ENCODE assay signal across 8 mouse cellular contexts in genomic region chr6:126646381-126646780, GRCm38 (mm10). TPM values are rescaled to one million over a fixed set of nuclear protein-coding genes. Genes with fewer than 3 reads are reported as not detected.
DNase-seq lines count a peak whose midpoint lies in the region; ATAC-seq lines count a peak whose summit lies in the region.

Kcna1 (minus strand) TSS chr6:126646384.

- no peak for DNase-seq in layer of hippocampus, adult 8-10 months (ENCODE audit: low spot score in 2 of 2)
- DNase-seq in layer of hippocampus, adult 9-11 months: no peak
- no peak for DNase-seq in layer of hippocampus, postnatal 25 days (ENCODE audit: extremely low spot score in 1 of 2, low spot score in 1 of 2)
- DNase-seq in adrenal gland, adult (ENCODE audit: inconsistent age in 2 of 2, low spot score in 1 of 2): no peak
- DNase-seq in spleen, postnatal 10 days (ENCODE audit: low spot score in 2 of 2): no peak
- DNase-seq in right cerebral cortex, postnatal 10 days (ENCODE audit: low spot score in 2 of 2): no peak

- peaks cover 36% of the 10 kb centered on the region for H3K4me1 ChIP-seq in forebrain, embryonic 12.5 days
- H3K4me1 ChIP-seq in neural tube, embryonic 12.5 days: peaks cover 17% of the 10 kb centered on the region

- peaks cover 71% of the 10 kb centered on the region for H3K27me3 ChIP-seq in forebrain, embryonic 12.5 days
- peaks cover 50% of the 10 kb centered on the region for H3K27me3 ChIP-seq in neural tube, embryonic 12.5 days (replicated peaks)

- ATAC-seq in forebrain, embryonic 12.5 days (ENCODE audit: low FRiP score): no peak
- no peak for ATAC-seq in neural tube, embryonic 12.5 days (ENCODE audit: low FRiP score, low read depth)

- WGBS in forebrain, embryonic 12.5 days: 8% methylated on average over 8 of the region's 8 CpGs
- WGBS in neural tube, embryonic 12.5 days: 39% methylated on average over 8 of the region's 8 CpGs

- no peak within 1 kb of the TSS for H3K27ac ChIP-seq in forebrain, embryonic 12.5 days
- no peak within 1 kb of the TSS for H3K27ac ChIP-seq in neural tube, embryonic 12.5 days

- peak within 1 kb of the TSS; percentile 61 for H3K9ac ChIP-seq in forebrain, embryonic 12.5 days
- H3K9ac ChIP-seq in neural tube, embryonic 12.5 days: peak within 1 kb of the TSS; percentile 36

- no peaks in the 10 kb centered on the region for H3K36me3 ChIP-seq in forebrain, embryonic 12.5 days (replicated peaks)
- no peaks in the 10 kb centered on the region for H3K36me3 ChIP-seq in neural tube, embryonic 12.5 days

- H3K4me3 ChIP-seq in forebrain, embryonic 12.5 days (replicated peaks): peak within 1 kb of the TSS; percentile 54
- H3K4me3 ChIP-seq in neural tube, embryonic 12.5 days: peak within 1 kb of the TSS; percentile 53

- no peaks in the 10 kb centered on the region for H3K9me3 ChIP-seq in forebrain, embryonic 12.5 days
- no peaks in the 10 kb centered on the region for H3K9me3 ChIP-seq in neural tube, embryonic 12.5 days

- H3K4me2 ChIP-seq in forebrain, embryonic 12.5 days: peak within 1 kb of the TSS; percentile 99
- peak within 1 kb of the TSS; percentile 84 for H3K4me2 ChIP-seq in neural tube, embryonic 12.5 days (replicated peaks)

RNA-seq across cellular contexts. Expression of gene Kcna1, which starts in this region (rescaled TPM):
- total RNA-seq in layer of hippocampus, adult 8-10 months (2022): 100 to 1,000 TPM; 118 to 123 (median 121) TPM
- polyA plus RNA-seq in forebrain, embryonic 12.5 days (2016; fragmentation: Nextera tagmentation; extraction: Ambion mirVana): 0.74 and 1.5 TPM in 2 replicates
- 100 to 1,000 TPM; 107 to 115 TPM for total RNA-seq in layer of hippocampus, postnatal 25 days (2021)
- 3.5 and 5.6 TPM in 2 replicates for polyA plus RNA-seq in neural tube, embryonic 12.5 days (2016; fragmentation: Nextera tagmentation; extraction: Ambion mirVana)
